Mouse (Mus musculus) thymus, adult 2 months (tissue): ENCODE measurements around the gene Fthl17d.

ENCODE experiments used
- CTCF ChIP-seq: fragments of 200-500 bp; IDR thresholded peaks from 2 replicates; pipeline ENCODE4 v1.5.1; 2012; ENCODE audit warnings: mild to moderate bottlenecking, control low read depth, low read length, moderate library complexity, borderline replicate concordance; ENCODE audit not compliant: control insufficient read depth, poor library complexity, insufficient read depth; ENCODE audit errors: extremely low read depth
- POLR2A ChIP-seq: fragments of 200-500 bp; IDR thresholded peaks from 2 replicates; pipeline ENCODE4 v1.6.1; 2012; ENCODE audit warnings: mild to moderate bottlenecking, low read length, control low read depth, moderate library complexity; ENCODE audit not compliant: control insufficient read depth, poor library complexity, insufficient read depth; ENCODE audit errors: extremely low read depth

DNA sequence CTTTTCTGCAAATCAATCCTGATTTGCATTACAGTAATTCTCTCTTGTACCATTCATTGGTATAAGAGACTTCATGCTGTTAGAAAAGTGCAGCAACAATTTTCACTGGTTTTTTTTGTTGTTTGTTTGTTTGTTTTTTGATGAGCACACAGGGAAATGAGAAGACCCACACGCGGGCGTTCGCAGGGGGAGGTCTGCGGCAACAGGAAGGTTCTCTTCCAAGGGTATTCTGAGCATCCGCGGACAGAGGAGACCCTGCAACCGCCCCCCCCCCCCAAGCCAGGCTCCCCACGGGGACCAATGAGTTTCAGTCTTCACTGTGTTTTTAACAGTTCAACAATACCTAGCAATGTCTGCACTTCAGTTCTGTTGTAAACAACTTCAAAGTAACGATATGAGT, 32.9 kb upstream of the Fthl17d start:
- no peak for TF ChIP-seq CTCF
- TF ChIP-seq POLR2A: no peak
